Mouse (Mus musculus): Measurements from ENCODE around the gene Setd5. TPM values are rescaled to one million over a fixed set of nuclear protein-coding genes. Genes with fewer than 3 reads are reported as not detected.

Setd5 gene
- 162 TPM for polyA plus RNA-seq (2014; fragmentation: Illumina TruSeq; extraction: RNeasy Lipid Tissue Mini Kit (QIAGEN cat#74804); ENCODE audit: low read depth, low replicate concordance)

DNA sequence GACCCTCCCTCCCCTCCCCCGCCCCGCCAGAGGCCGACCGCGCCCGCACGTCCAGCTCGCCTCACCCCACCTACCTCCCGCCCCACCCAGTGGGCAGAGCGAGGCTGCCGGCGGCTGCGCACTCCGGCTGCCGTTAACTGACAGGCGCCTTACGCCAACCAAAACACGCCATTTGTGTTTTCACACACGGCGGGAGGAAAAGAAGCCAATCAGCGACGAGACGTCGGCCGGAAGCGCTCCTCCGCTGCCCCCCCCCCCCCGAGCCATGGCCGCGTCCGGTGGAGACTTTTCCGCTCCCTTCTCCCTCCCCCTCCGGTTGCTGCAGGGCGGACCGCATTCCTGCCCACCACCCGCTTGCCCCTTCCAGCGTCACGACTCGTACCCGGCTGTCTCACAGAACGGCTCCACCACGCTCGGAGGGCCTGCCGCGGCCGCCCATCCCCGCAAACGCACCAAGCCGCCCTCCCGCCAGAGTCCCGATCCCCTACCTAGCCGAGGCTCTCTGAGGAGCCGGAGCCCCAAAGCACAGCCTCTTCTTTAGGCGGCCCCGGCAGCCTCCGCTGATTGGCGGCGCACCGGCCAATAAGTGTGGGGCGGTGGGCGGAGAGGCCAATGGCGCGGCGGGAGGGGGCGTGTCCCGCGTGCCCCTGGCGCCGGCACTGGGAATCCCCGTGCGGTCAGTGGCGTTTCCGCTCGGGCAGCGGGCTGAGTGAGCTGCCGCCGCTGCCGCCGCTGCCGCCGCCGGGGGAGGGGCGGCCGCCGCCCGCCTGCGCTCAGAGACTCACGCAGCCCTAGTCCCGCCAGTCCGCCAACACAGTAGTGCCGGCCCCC is at the start of gene Setd5:
TSS of gene Setd5 (plus strand) at position 680 of the 831 bp plus-strand sequence.

DNA sequence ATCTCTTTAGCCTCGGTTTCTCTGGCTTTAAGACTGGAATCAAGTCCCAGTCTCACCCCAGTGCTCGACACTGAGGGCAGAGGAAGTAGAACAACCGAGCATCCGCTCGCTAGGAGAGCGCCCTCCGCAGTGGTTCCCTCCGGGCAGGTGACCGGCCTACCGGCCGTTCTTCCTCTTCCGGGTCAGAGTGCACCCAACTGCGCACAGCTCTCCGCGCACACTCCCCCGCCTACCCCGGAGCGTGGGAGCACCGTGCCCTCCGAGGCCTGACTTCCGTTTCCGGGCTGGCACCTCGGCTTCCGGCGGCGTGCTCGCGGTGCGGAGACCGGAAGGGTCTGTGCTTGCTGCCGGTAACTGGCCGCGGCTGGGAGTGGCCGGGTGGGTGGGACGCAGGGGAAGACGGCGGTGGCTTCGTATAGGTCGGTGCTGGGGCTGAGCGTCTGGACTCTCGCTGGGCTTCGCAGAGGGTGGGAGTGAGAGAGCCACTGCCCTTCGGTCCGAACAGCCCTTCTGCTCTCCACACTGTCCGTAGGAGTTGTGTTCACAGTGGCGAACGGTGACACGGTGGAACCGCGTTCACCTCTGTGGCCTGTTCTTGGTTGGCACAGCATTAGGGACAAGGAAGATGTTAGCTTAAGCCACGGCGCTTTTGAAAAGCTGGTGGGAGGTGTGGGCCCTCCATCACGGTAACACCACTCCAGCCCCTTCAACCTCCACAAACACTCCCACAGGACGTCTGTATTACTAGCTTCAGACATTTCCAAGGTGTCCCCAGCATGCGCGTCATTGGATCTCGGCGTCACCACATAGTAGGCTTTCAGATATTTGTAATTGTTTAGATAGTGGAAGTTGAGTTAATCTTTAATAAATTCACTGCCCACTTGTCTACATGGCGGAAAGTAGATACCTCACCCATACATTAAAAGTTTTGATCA is 30.9 kb upstream of the Setd5 start, which contains the start of gene Thumpd3:
TSS of gene Thumpd3 (plus strand) at position 185 of the 935 bp plus-strand sequence.

DNA sequence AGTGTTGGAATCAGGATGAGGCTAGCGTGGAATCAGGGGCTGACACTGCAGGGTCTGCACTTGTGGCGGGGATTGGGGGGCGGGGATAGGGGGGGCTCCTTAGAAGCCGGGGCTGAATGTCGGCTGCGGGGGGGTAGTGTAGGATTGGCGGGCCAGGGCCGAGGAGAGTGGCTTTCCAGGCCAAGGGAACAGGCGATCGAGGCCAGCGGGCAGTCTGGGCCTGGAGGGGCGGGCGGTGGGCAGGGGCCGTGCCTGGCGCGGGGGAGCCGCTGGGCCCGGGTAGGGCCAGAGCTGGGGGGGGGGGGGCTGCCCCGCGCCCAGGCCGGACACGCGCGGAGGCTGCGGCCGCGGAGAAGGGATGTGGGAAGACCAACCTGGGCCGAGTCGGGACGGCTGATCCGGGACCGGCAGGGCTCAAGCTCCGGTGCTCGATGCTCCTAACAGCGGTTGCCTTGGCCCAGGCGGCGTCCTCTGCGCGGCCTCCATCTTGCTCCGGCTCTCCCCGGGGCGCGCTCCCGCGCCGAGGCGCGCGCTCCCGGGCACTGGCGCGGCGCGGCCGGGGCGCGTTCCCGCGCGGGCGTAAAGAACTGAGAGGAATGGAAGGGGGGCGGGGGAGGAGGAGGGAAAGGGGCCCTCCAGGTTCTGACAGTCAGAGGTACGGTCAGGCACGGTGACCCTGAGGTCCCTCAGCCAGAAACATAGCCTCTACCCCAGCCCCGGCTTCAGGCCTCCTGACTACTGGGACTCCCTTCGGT is 117.9 kb downstream of the Setd5 start, which contains the start of gene Lhfpl4:
TSS of gene Lhfpl4 (minus strand) at position 544 of the 755 bp plus-strand sequence.

Other genes with a start within 250 kb of the Setd5 start
- 4.6 TPM for gene Srgap3, start 130.1 kb upstream of the Setd5 start, polyA plus RNA-seq (2014; fragmentation: Illumina TruSeq; extraction: RNeasy Lipid Tissue Mini Kit (QIAGEN cat#74804); ENCODE audit: low read depth, low replicate concordance)
- gene Thumpd3, start 31.1 kb upstream of the Setd5 start, polyA plus RNA-seq (2014; fragmentation: Illumina TruSeq; extraction: RNeasy Lipid Tissue Mini Kit (QIAGEN cat#74804); ENCODE audit: low read depth, low replicate concordance), result 163 TPM
- gene Lhfpl4, start 118.0 kb downstream of the Setd5 start, polyA plus RNA-seq (2014; fragmentation: Illumina TruSeq; extraction: RNeasy Lipid Tissue Mini Kit (QIAGEN cat#74804); ENCODE audit: low read depth, low replicate concordance), result 0.25 TPM
- 24.4 TPM for gene Mtmr14, start 160.5 kb downstream of the Setd5 start, polyA plus RNA-seq (2014; fragmentation: Illumina TruSeq; extraction: RNeasy Lipid Tissue Mini Kit (QIAGEN cat#74804); ENCODE audit: low read depth, low replicate concordance)
- not detected for gene Cpne9, start 204.9 kb downstream of the Setd5 start, polyA plus RNA-seq (2014; fragmentation: Illumina TruSeq; extraction: RNeasy Lipid Tissue Mini Kit (QIAGEN cat#74804); ENCODE audit: low read depth, low replicate concordance)
- 5.7 TPM for gene Brpf1, start 229.8 kb downstream of the Setd5 start, polyA plus RNA-seq (2014; fragmentation: Illumina TruSeq; extraction: RNeasy Lipid Tissue Mini Kit (QIAGEN cat#74804); ENCODE audit: low read depth, low replicate concordance)
- 3.8 TPM for gene Ogg1, start 249.6 kb downstream of the Setd5 start, polyA plus RNA-seq (2014; fragmentation: Illumina TruSeq; extraction: RNeasy Lipid Tissue Mini Kit (QIAGEN cat#74804); ENCODE audit: low read depth, low replicate concordance)

Data from sigmoid colon, adult 10 weeks (tissue).